Mouse (Mus musculus) MEL-GATA-1-ER (cell line): ENCODE results near the gene Scn1a.

Source experiments
- DNase-seq: peaks from one replicate; pipeline ENCODE4 v3.0.0-alpha.2; 2012; ENCODE audit warnings: low read depth; ENCODE audit errors: extremely low read depth

The Scn1a gene

GRCm38 (mm10) chr2:66256220-66257131, 184.2 kb downstream of the Scn1a start, which contains the start of gene Ttc21b:
Ttc21b (minus strand) TSS chr2:66256617.
- DNase-seq = no peak

- no peak for DNase-seq
These were observed 196.6 kb downstream of the Scn1a start for GRCm38 (mm10) chr2:66244013-66244412.

- DNase-seq = no peak
These were observed 200.3 kb downstream of the Scn1a start for GRCm38 (mm10) chr2:66240334-66240733.

- DNase-seq = no peak
These were observed 201.8 kb downstream of the Scn1a start for GRCm38 (mm10) chr2:66238886-66239285.

- no peak for DNase-seq
These were observed 219.7 kb downstream of the Scn1a start for GRCm38 (mm10) chr2:66220954-66221353.
